Mouse (Mus musculus): ENCODE results near the gene Rdh16. TPM values are rescaled to one million over a fixed set of nuclear protein-coding genes. Genes with fewer than 3 reads are reported as not detected.
A peak's percentile ranks its signal among the peaks of the same experiment; 100 is the strongest.
"Not testable (repeated sequence)": the region's sequence is repeated elsewhere in the genome, so short reads cannot be mapped to it uniquely, and the experiment has no call there.

The Rdh16 gene
- total and polyA plus RNA-seq, 2 experiments from 2014 or later, result 0.07 TPM; not detected in 1

GRCm38 (mm10) chr10:127802236-127802635, 1.3 kb downstream of the Rdh16 start:
- H3K4me1 ChIP-seq (ENCODE audit: insufficient read depth), result no peaks in the 10 kb centered on the region
- DNase-seq (no peak), ATAC-seq (no peak)
- no peak overlapping the region for H3K4me3 ChIP-seq (ENCODE audit: low read depth, low read length)
- no peak for TF ChIP-seq CTCF (IDR thresholded peaks at IDR 0.05; ENCODE audit: low read depth)
- no peaks in the 10 kb centered on the region for H3K36me3 ChIP-seq (ENCODE audit: insufficient read depth)
- H3K27me3 ChIP-seq (ENCODE audit: insufficient read depth, low read length), result no peaks in the 10 kb centered on the region
- no peak overlapping the region for H3K27ac ChIP-seq (ENCODE audit: low read depth, low read length)
- H3K9ac ChIP-seq, result no peak overlapping the region
- H3K9me3 ChIP-seq (ENCODE audit: low read length), result no peaks in the 10 kb centered on the region
- H3K4me2 ChIP-seq (ENCODE audit: low read depth), result no peak overlapping the region
- WGBS, result 78% methylated on average over 5 of the region's 5 CpGs

GRCm38 (mm10) chr10:127804416-127804815, 3.5 kb downstream of the Rdh16 start:
- ATAC-seq (no peak), DNase-seq (no peak)
- H3K36me3 ChIP-seq (ENCODE audit: insufficient read depth), result no peaks in the 10 kb centered on the region
- H3K27ac ChIP-seq (ENCODE audit: low read depth, low read length), result no peak overlapping the region
- H3K4me3 ChIP-seq (ENCODE audit: low read depth, low read length), result no peak overlapping the region
- no peak for TF ChIP-seq CTCF (IDR thresholded peaks at IDR 0.05; ENCODE audit: low read depth)
- H3K27me3 ChIP-seq (ENCODE audit: insufficient read depth, low read length), result no peaks in the 10 kb centered on the region
- 66% methylated on average over 7 of the region's 7 CpGs for WGBS
- H3K9me3 ChIP-seq (ENCODE audit: low read length), result no peaks in the 10 kb centered on the region
- no peaks in the 10 kb centered on the region for H3K4me1 ChIP-seq (ENCODE audit: insufficient read depth)
- H3K9ac ChIP-seq, result no peak overlapping the region
- no peak overlapping the region for H3K4me2 ChIP-seq (ENCODE audit: low read depth)

DNA sequence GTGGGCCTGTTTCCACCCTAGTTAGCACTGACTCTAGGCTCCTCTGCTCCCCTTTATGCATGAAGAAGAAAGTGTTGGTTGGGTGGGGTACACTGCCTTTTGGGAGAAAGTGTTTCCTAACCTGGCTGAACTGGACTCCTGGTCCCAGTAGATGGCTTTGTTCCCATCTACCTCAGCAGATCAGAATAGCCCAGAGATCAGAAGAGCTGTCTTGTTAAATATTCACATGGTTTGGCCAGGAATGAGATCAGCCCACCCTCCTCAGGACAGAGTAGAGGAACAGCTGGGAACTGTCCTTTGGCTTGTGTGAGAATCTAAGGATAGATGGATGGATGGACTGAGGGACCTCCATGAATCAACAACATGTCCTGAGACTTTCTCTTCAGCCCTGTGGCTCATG, 14.9 kb downstream of the Rdh16 start:
- Histone ChIP-seq H3K4me1 (ENCODE audit: insufficient read depth) (no peaks in the 10 kb centered on the region), H3K4me2 (ENCODE audit: low read depth) (no peak overlapping the region), H3K36me3 (ENCODE audit: insufficient read depth) (no peaks in the 10 kb centered on the region), H3K27me3 (ENCODE audit: insufficient read depth, low read length) (no peaks in the 10 kb centered on the region), H3K4me3 (ENCODE audit: low read depth, low read length) (no peak overlapping the region), H3K9ac (no peak overlapping the region), H3K9me3 (ENCODE audit: low read length) (no peaks in the 10 kb centered on the region), H3K27ac (ENCODE audit: low read depth, low read length) (no peak overlapping the region)
- ATAC-seq (no peak), DNase-seq (no peak)
- no peak for TF ChIP-seq CTCF (IDR thresholded peaks at IDR 0.05; ENCODE audit: low read depth)

DNA sequence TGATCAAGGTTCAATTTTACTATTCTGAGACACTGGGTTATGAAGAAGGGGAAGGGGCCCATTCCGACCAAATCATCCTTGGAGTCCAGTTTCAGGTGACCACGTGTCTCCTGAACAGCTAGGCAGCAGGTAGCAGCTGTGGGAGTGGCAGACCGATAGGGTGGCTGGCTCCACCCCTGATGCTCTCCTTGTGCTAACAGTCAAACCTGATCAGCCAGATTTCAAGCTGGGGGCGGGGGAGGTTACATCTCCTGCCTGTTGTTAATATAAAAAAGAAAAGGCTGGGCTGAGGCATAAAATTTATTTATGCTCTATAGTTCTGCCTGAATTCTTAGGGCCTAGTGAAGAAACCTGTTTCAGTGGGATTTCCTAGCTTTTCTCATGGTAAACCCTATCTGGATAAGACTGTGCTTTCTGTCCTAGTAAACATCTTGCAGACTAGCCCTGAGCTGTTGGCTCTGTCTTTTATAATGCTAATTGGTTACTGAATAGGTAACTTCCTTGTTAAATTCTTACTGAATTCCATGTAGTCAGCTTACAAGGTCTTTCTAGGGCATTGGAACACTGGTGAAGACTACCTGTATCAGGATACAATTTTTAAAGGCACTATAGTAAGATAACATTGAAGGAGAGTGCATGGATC, 16.4 kb downstream of the Rdh16 start:
- H3K27ac ChIP-seq (ENCODE audit: low read depth, low read length); H3K9me3 ChIP-seq (ENCODE audit: low read length); H3K9ac ChIP-seq; H3K4me3 ChIP-seq (ENCODE audit: low read depth, low read length); H3K4me2 ChIP-seq (ENCODE audit: low read depth); ATAC-seq; H3K27me3 ChIP-seq (ENCODE audit: insufficient read depth, low read length); H3K36me3 ChIP-seq (ENCODE audit: insufficient read depth); H3K4me1 ChIP-seq (ENCODE audit: insufficient read depth); DNase-seq: not testable (repeated sequence)
- 84% methylated on average over 4 of the region's 4 CpGs for WGBS

DNA sequence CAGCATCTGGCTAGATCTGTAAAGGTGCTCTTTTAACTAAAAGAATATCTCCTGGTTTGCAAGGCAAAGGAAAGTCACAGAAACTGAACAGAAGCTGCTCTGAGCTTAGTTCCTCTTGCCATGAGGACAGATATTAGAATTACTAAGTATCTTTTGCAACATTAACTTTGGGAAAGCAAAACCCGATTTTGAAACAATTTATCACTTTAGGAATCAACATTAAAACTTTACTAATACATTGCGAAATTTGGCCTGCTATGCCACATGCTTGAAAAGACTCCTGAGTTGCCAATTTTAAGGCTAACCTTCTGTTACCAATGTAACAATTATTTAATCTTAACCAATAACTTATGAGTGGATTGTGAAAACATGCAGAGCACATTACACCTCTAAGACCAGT, 20.9 kb downstream of the Rdh16 start:
- not testable (repeated sequence) for H3K36me3 ChIP-seq (ENCODE audit: insufficient read depth); DNase-seq; H3K27ac ChIP-seq (ENCODE audit: low read depth, low read length); H3K9ac ChIP-seq; H3K9me3 ChIP-seq (ENCODE audit: low read length); H3K4me3 ChIP-seq (ENCODE audit: low read depth, low read length); H3K27me3 ChIP-seq (ENCODE audit: insufficient read depth, low read length); H3K4me2 ChIP-seq (ENCODE audit: low read depth); ATAC-seq; H3K4me1 ChIP-seq (ENCODE audit: insufficient read depth)
- 86% methylated on average over 2 of the region's 2 CpGs for WGBS

DNA sequence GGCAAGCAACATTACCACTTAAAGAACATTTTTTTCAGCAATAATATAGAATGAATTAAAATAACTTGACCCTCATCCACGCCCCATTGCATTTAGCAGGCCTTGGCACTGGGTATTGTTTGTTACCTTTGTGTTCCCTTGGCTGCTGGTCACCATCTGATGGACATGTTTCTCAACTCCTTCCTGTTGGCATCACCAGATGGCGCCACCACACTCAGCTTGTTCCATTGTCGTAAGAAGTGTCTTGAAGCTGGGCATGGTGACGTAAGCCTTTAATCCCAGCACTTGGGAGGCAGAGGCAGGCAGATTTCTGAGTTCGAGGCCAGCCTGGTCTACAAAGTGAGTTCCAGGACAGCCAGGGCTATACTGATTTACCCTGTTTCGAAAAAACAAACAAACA, 24.4 kb downstream of the Rdh16 start:
- Histone ChIP-seq H3K4me2 (ENCODE audit: low read depth) (no peak overlapping the region), H3K36me3 (ENCODE audit: insufficient read depth) (no peaks in the 10 kb centered on the region), H3K4me1 (ENCODE audit: insufficient read depth) (no peaks in the 10 kb centered on the region), H3K4me3 (ENCODE audit: low read depth, low read length) (no peak overlapping the region), H3K27me3 (ENCODE audit: insufficient read depth, low read length) (no peaks in the 10 kb centered on the region), H3K27ac (ENCODE audit: low read depth, low read length) (no peak overlapping the region), H3K9ac (no peak overlapping the region), H3K9me3 (ENCODE audit: low read length) (no peaks in the 10 kb centered on the region)
- DNase-seq (no peak), ATAC-seq (no peak)
- WGBS, result 76% methylated on average over 6 of the region's 6 CpGs
- peak; percentile 38 for TF ChIP-seq CTCF (IDR thresholded peaks at IDR 0.05; ENCODE audit: low read depth)

- Histone ChIP-seq H3K27me3 (ENCODE audit: insufficient read depth, low read length) (no peaks in the 10 kb centered on the region), H3K36me3 (ENCODE audit: insufficient read depth) (no peaks in the 10 kb centered on the region), H3K4me1 (ENCODE audit: insufficient read depth) (no peaks in the 10 kb centered on the region), H3K4me3 (ENCODE audit: low read depth, low read length) (no peak overlapping the region), H3K27ac (ENCODE audit: low read depth, low read length) (no peak overlapping the region), H3K4me2 (ENCODE audit: low read depth) (no peak overlapping the region), H3K9ac (no peak overlapping the region), H3K9me3 (ENCODE audit: low read length) (no peaks in the 10 kb centered on the region)
- ATAC-seq (peak; percentile 65), DNase-seq (peak; percentile 52)
- 50% methylated on average over 3 of the region's 3 CpGs for WGBS
- no peak for TF ChIP-seq CTCF (IDR thresholded peaks at IDR 0.05; ENCODE audit: low read depth)
Observed at GRCm38 (mm10) chr10:127829121-127829520, 28.2 kb downstream of the Rdh16 start.

DNA sequence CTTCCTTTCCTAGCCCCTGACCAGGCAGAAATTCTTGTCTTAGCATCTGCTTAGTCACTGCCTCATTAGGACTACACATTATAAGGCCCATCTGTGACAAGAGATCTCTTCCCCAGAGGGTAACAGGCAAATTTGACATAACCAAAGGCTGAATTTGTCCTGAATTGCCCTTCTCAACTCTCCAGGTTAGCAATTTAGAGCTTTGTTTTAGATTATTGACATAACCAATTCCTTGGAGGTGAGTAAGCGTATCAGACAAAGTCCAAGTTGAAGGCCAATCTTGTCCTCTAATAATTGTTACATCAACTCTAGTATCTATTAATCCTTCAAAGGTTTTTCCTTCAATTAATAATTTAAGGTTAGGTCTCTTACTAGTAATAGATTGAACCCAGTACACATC, 33.2 kb downstream of the Rdh16 start:
- not testable (repeated sequence) for DNase-seq; H3K9me3 ChIP-seq (ENCODE audit: low read length); H3K4me2 ChIP-seq (ENCODE audit: low read depth); H3K27me3 ChIP-seq (ENCODE audit: insufficient read depth, low read length); H3K27ac ChIP-seq (ENCODE audit: low read depth, low read length); H3K36me3 ChIP-seq (ENCODE audit: insufficient read depth); ATAC-seq; H3K4me1 ChIP-seq (ENCODE audit: insufficient read depth); H3K4me3 ChIP-seq (ENCODE audit: low read depth, low read length); H3K9ac ChIP-seq
- 95% methylated on average over 1 of the region's 1 CpGs for WGBS

Measured in forebrain, postnatal 0 days (tissue).